Mouse (Mus musculus) forebrain, embryonic 12.5 days (tissue): ENCODE measurements around the gene Wdr91. TPM values are rescaled to one million over a fixed set of nuclear protein-coding genes. Genes with fewer than 3 reads are reported as not detected.

Experiments
- ATAC-seq: fragments of 200-750 bp; cut with Nextera tagmentation; 2 replicates; pipeline ENCODE4 v1.8.0; 2017; ENCODE audit warnings: moderate TSS enrichment; ENCODE audit not compliant: low FRiP score
- H3K27ac ChIP-seq: fragments of 300-500 bp; sonication (generic); 2 replicates; pipeline ENCODE4 v1.5.1; 2016; ENCODE audit warnings: mild to moderate bottlenecking
- H3K27me3 ChIP-seq: fragments of 300-500 bp; sonication (generic); 2 replicates; pipeline ENCODE4 v1.6.1; 2016; ENCODE audit warnings: mild to moderate bottlenecking
- H3K36me3 ChIP-seq: fragments of 300-500 bp; sonication (generic); replicated peaks from 2 replicates; pipeline ENCODE4 v1.6.1; 2016; ENCODE audit warnings: mild to moderate bottlenecking
- H3K4me1 ChIP-seq: fragments of 300-500 bp; sonication (generic); 2 replicates; pipeline ENCODE4 v1.6.1; 2016
- H3K4me2 ChIP-seq: fragments of 300-500 bp; sonication (generic); 2 replicates; pipeline ENCODE4 v1.6.1; 2016; ENCODE audit warnings: mild to moderate bottlenecking, moderate library complexity
- H3K4me3 ChIP-seq: fragments of 300-500 bp; sonication (generic); replicated peaks from 2 replicates; pipeline ENCODE4 v1.5.1; 2016; ENCODE audit warnings: mild to moderate bottlenecking
- H3K9ac ChIP-seq: fragments of 300-500 bp; sonication (generic); 2 replicates; pipeline ENCODE4 v1.6.1; 2016; ENCODE audit warnings: mild to moderate bottlenecking
- H3K9me3 ChIP-seq: fragments of 300-500 bp; sonication (generic); 2 replicates; pipeline ENCODE4 v1.6.1; 2016
- WGBS: fragments of 180-500 bp; shearing (Covaris S2); methylation state at CpG from one replicate; pipeline ENCODE4 v1.1.7; 2016; 5-methylcytosine and 5-hydroxymethylcytosine counted together
- polyA plus RNA-seq: library from polyadenylated mRNA; unstranded; fragments of >200 nt; fragmentation: Nextera tagmentation; extraction: Ambion mirVana; gene quantifications from 2 replicates; pipeline ENCODE4 v1.2.1, GENCODE M21; 2016

Wdr91 gene
- polyA plus RNA-seq, 1 experiment from 2014 or later: 12.3 TPM

- no peak for ATAC-seq
- no peak overlapping the region for H3K27ac ChIP-seq
- WGBS: 91% methylated on average over 8 of the region's 8 CpGs
- H3K9ac ChIP-seq: no peak overlapping the region
- H3K36me3 ChIP-seq: no peaks in the 10 kb centered on the region
- no peaks in the 10 kb centered on the region for H3K9me3 ChIP-seq
- H3K4me3 ChIP-seq: no peak overlapping the region
- H3K4me1 ChIP-seq: no peaks in the 10 kb centered on the region
- H3K4me2 ChIP-seq: no peak overlapping the region
- no peaks in the 10 kb centered on the region; the same call in 1 of the 2 replicates for H3K27me3 ChIP-seq
Observed at GRCm38 (mm10) chr6:34939451-34939850, 28.8 kb upstream of the Wdr91 start.

- no peak overlapping the region for H3K4me3 ChIP-seq
- no peaks in the 10 kb centered on the region for H3K4me1 ChIP-seq
- H3K27ac ChIP-seq: no peak overlapping the region
- no peaks in the 10 kb centered on the region; the same call in 1 of the 2 replicates for H3K27me3 ChIP-seq
- WGBS: 42% methylated on average over 4 of the region's 4 CpGs
- no peak for ATAC-seq
- no peaks in the 10 kb centered on the region for H3K36me3 ChIP-seq
- no peaks in the 10 kb centered on the region for H3K9me3 ChIP-seq
- H3K9ac ChIP-seq: no peak overlapping the region
- no peak overlapping the region for H3K4me2 ChIP-seq
Observed at GRCm38 (mm10) chr6:34938929-34939325, 28.3 kb upstream of the Wdr91 start.

GRCm38 (mm10) chr6:34938280-34938928 lies 27.7 kb upstream of the Wdr91 start:
- H3K4me1 ChIP-seq: no peaks in the 10 kb centered on the region
- no peaks in the 10 kb centered on the region for H3K9me3 ChIP-seq
- H3K36me3 ChIP-seq: no peaks in the 10 kb centered on the region
- H3K27me3 ChIP-seq: no peaks in the 10 kb centered on the region; the same call in 1 of the 2 replicates
- WGBS: 82% methylated on average over 7 of the region's 7 CpGs
- H3K4me2 ChIP-seq: no peak overlapping the region
- H3K4me3 ChIP-seq: no peak overlapping the region
- H3K9ac ChIP-seq: no peak overlapping the region
- no peak for ATAC-seq
- H3K27ac ChIP-seq: no peak overlapping the region

- no peak for ATAC-seq
- H3K9ac ChIP-seq: no peak overlapping the region
- no peak overlapping the region for H3K4me2 ChIP-seq
- WGBS: 64% methylated on average over 5 of the region's 5 CpGs
- H3K36me3 ChIP-seq: no peaks in the 10 kb centered on the region
- no peak overlapping the region for H3K27ac ChIP-seq
- no peak overlapping the region for H3K4me3 ChIP-seq
- no peaks in the 10 kb centered on the region for H3K9me3 ChIP-seq
- H3K4me1 ChIP-seq: no peaks in the 10 kb centered on the region
- H3K27me3 ChIP-seq: no peaks in the 10 kb centered on the region; the same call in 1 of the 2 replicates
Observed at GRCm38 (mm10) chr6:34936743-34937142, 26.1 kb upstream of the Wdr91 start.

- H3K4me3 ChIP-seq: no peak overlapping the region
- H3K9ac ChIP-seq: no peak overlapping the region
- no peak for ATAC-seq
- 95% methylated on average over 1 of the region's 1 CpGs for WGBS
- no peak overlapping the region for H3K27ac ChIP-seq
- H3K27me3 ChIP-seq: no peaks in the 10 kb centered on the region; the same call in 1 of the 2 replicates
- H3K9me3 ChIP-seq: no peaks in the 10 kb centered on the region
- no peaks in the 10 kb centered on the region for H3K36me3 ChIP-seq
- no peaks in the 10 kb centered on the region for H3K4me1 ChIP-seq
- H3K4me2 ChIP-seq: no peak overlapping the region
Observed at GRCm38 (mm10) chr6:34932633-34933032, 22.0 kb upstream of the Wdr91 start.

GRCm38 (mm10) chr6:34927594-34927993 lies 16.9 kb upstream of the Wdr91 start:
- H3K9me3 ChIP-seq: no peaks in the 10 kb centered on the region
- no peak overlapping the region for H3K27ac ChIP-seq
- no peaks in the 10 kb centered on the region for H3K27me3 ChIP-seq
- no peaks in the 10 kb centered on the region for H3K36me3 ChIP-seq
- H3K4me1 ChIP-seq: no peaks in the 10 kb centered on the region
- H3K4me3 ChIP-seq: no peak overlapping the region
- H3K9ac ChIP-seq: no peak overlapping the region
- WGBS: 95% methylated on average over 8 of the region's 8 CpGs
- H3K4me2 ChIP-seq: no peak overlapping the region
- no peak for ATAC-seq

GRCm38 (mm10) chr6:34927156-34927555 lies 16.5 kb upstream of the Wdr91 start:
- H3K9me3 ChIP-seq: no peaks in the 10 kb centered on the region
- 37% methylated on average over 4 of the region's 4 CpGs for WGBS
- no peaks in the 10 kb centered on the region for H3K4me1 ChIP-seq
- no peaks in the 10 kb centered on the region for H3K36me3 ChIP-seq
- H3K4me2 ChIP-seq: no peak overlapping the region
- H3K9ac ChIP-seq: no peak overlapping the region
- H3K27me3 ChIP-seq: no peaks in the 10 kb centered on the region
- H3K27ac ChIP-seq: no peak overlapping the region
- H3K4me3 ChIP-seq: no peak overlapping the region
- ATAC-seq: no peak

GRCm38 (mm10) chr6:34921941-34922340 lies 11.3 kb upstream of the Wdr91 start:
- Histone ChIP-seq H3K9ac (no peak overlapping the region), H3K9me3 (no peaks in the 10 kb centered on the region), H3K4me3 (no peak overlapping the region), H3K27ac (no peak overlapping the region), H3K36me3 (no peaks in the 10 kb centered on the region), H3K4me1 (no peaks in the 10 kb centered on the region), H3K27me3 (no peaks in the 10 kb centered on the region), H3K4me2 (no peak overlapping the region)
- WGBS: 56% methylated on average over 14 of the region's 14 CpGs
- ATAC-seq: no peak

- H3K9ac ChIP-seq: no peak overlapping the region
- H3K9me3 ChIP-seq: no peaks in the 10 kb centered on the region
- H3K4me3 ChIP-seq: no peak overlapping the region
- no peak overlapping the region for H3K27ac ChIP-seq
- no peaks in the 10 kb centered on the region for H3K27me3 ChIP-seq
- H3K4me1 ChIP-seq: no peaks in the 10 kb centered on the region
- 97% methylated on average over 12 of the region's 12 CpGs for WGBS
- H3K36me3 ChIP-seq: no peaks in the 10 kb centered on the region
- no peak overlapping the region for H3K4me2 ChIP-seq
- no peak for ATAC-seq
Observed at GRCm38 (mm10) chr6:34920631-34921030, 10.0 kb upstream of the Wdr91 start.

GRCm38 (mm10) chr6:34919956-34920355 lies 9.3 kb upstream of the Wdr91 start, which contains the start of gene Stra8:
Gene Stra8, plus strand, starts transcription at chr6:34920163.
- 50% methylated on average over 10 of the region's 10 CpGs for WGBS
- ATAC-seq: no peak

GRCm38 (mm10) chr6:34919146-34919545 lies 8.5 kb upstream of the Wdr91 start:
- WGBS: 86% methylated on average over 7 of the region's 7 CpGs

More at GRCm38 (mm10) chr6:34919956-34920355, 9.3 kb upstream of the Wdr91 start, which contains the start of gene Stra8:
- H3K9ac ChIP-seq: no peak within 1 kb of the TSS
- H3K27ac ChIP-seq: no peak within 1 kb of the TSS
- H3K4me2 ChIP-seq: no peak within 1 kb of the TSS
- H3K4me1 ChIP-seq: no peaks in the 10 kb centered on the region
- H3K9me3 ChIP-seq: no peaks in the 10 kb centered on the region
- no peak within 1 kb of the TSS for H3K4me3 ChIP-seq
- H3K27me3 ChIP-seq: no peaks in the 10 kb centered on the region
- H3K36me3 ChIP-seq: no peaks in the 10 kb centered on the region

GRCm38 (mm10) chr6:34914462-34914861 lies 3.8 kb upstream of the Wdr91 start:
- no peak for ATAC-seq
- H3K4me2 ChIP-seq: no peak overlapping the region
- WGBS: 88% methylated on average over 3 of the region's 3 CpGs
- H3K4me3 ChIP-seq: no peak overlapping the region
- H3K9me3 ChIP-seq: no peaks in the 10 kb centered on the region
- peaks cover 7% of the 10 kb centered on the region for H3K4me1 ChIP-seq
- H3K9ac ChIP-seq: no peak overlapping the region
- no peak overlapping the region for H3K27ac ChIP-seq
- no peaks in the 10 kb centered on the region for H3K36me3 ChIP-seq
- H3K27me3 ChIP-seq: no peaks in the 10 kb centered on the region

More at GRCm38 (mm10) chr6:34919146-34919545, 8.5 kb upstream of the Wdr91 start:
- H3K9ac ChIP-seq: no peak overlapping the region
- no peaks in the 10 kb centered on the region for H3K36me3 ChIP-seq
- H3K4me1 ChIP-seq: no peaks in the 10 kb centered on the region
- H3K4me3 ChIP-seq: no peak overlapping the region
- H3K27ac ChIP-seq: no peak overlapping the region
- no peak overlapping the region for H3K4me2 ChIP-seq
- H3K9me3 ChIP-seq: no peaks in the 10 kb centered on the region
- no peaks in the 10 kb centered on the region for H3K27me3 ChIP-seq
- ATAC-seq: no peak

GRCm38 (mm10) chr6:34913341-34914040 lies 2.8 kb upstream of the Wdr91 start:
- 86% methylated on average over 13 of the region's 13 CpGs for WGBS
- H3K4me1 ChIP-seq: peaks cover 12% of the 10 kb centered on the region
- no peak for ATAC-seq
- no peak overlapping the region for H3K4me3 ChIP-seq
- no peak overlapping the region for H3K4me2 ChIP-seq
- H3K9ac ChIP-seq: no peak overlapping the region
- H3K36me3 ChIP-seq: no peaks in the 10 kb centered on the region
- no peak overlapping the region for H3K27ac ChIP-seq
- no peaks in the 10 kb centered on the region for H3K9me3 ChIP-seq
- no peaks in the 10 kb centered on the region for H3K27me3 ChIP-seq
